ENCODE assay signal across 8 mouse cellular contexts in genomic region chr11:97798782-97799145, GRCm38 (mm10). TPM values are rescaled to one million over a fixed set of nuclear protein-coding genes. Genes with fewer than 3 reads are reported as not detected.
DNase-seq lines count a peak whose midpoint lies in the region; ATAC-seq and TF ChIP-seq lines count a peak whose summit lies in the region.

Gene Lasp1 (plus strand): TSS chr11:97799000.

- ATAC-seq in cerebellum, adult (ENCODE audit: insufficient number of reproducible peaks, low FRiP score, low TSS enrichment): peak; percentile 38; the same call in 1 of the 2 replicates
- peak; percentile 68 for ATAC-seq in forebrain, embryonic 14.5 days
- peak; percentile 85 for ATAC-seq in neural tube, embryonic 15.5 days (ENCODE audit: low FRiP score)

- H3K4me3 ChIP-seq in ES-Bruce4 (ENCODE audit: low read depth, low read length): peak within 1 kb of the TSS; percentile 95
- peak within 1 kb of the TSS; percentile 98 for H3K4me3 ChIP-seq in forebrain, embryonic 14.5 days (ENCODE audit: low read depth, low read length)
- H3K4me3 ChIP-seq in layer of hippocampus, adult 2 months: peak within 1 kb of the TSS; percentile 74
- H3K4me3 ChIP-seq in lung, adult 2 months (replicated peaks; ENCODE audit: extremely low read depth, low read depth, low read length): peak within 1 kb of the TSS; percentile 99
- peak within 1 kb of the TSS; percentile 96 for H3K4me3 ChIP-seq in neural tube, embryonic 15.5 days (replicated peaks)
- H3K4me3 ChIP-seq in thymus, adult 2 months (ENCODE audit: control insufficient read depth, insufficient read depth, low read length): peak within 1 kb of the TSS; percentile 97

- peak within 1 kb of the TSS; percentile 88 for H3K4me2 ChIP-seq in forebrain, embryonic 14.5 days (ENCODE audit: low read length)
- H3K4me2 ChIP-seq in neural tube, embryonic 15.5 days: peak within 1 kb of the TSS; percentile 63

- under 1% methylated on average over 11 of the region's 11 CpGs for WGBS in forebrain, embryonic 14.5 days
- 2% methylated on average over 11 of the region's 11 CpGs for WGBS in lung, adult 2 months
- under 1% methylated on average over 11 of the region's 11 CpGs for WGBS in neural tube, embryonic 15.5 days
- under 1% methylated on average over 11 of the region's 11 CpGs for WGBS in thymus, adult 2 months

- no peaks in the 10 kb centered on the region for H3K27me3 ChIP-seq in ES-Bruce4 (ENCODE audit: control insufficient read depth, insufficient read depth, low read length, poor library complexity, severe bottlenecking)
- H3K27me3 ChIP-seq in forebrain, embryonic 14.5 days (replicated peaks; ENCODE audit: control insufficient read depth, insufficient read depth, low read length): no peaks in the 10 kb centered on the region
- no peaks in the 10 kb centered on the region for H3K27me3 ChIP-seq in neural tube, embryonic 15.5 days (replicated peaks)
- H3K27me3 ChIP-seq in thymus, adult 2 months (ENCODE audit: control insufficient read depth, insufficient read depth, low read length): no peaks in the 10 kb centered on the region

- H3K36me3 ChIP-seq in ES-Bruce4 (ENCODE audit: control insufficient read depth, insufficient read depth, low read length, poor library complexity, severe bottlenecking): no peaks in the 10 kb centered on the region
- H3K36me3 ChIP-seq in forebrain, embryonic 14.5 days (ENCODE audit: control insufficient read depth, insufficient read depth, low read length): no peaks in the 10 kb centered on the region
- H3K36me3 ChIP-seq in neural tube, embryonic 15.5 days: no peaks in the 10 kb centered on the region
- H3K36me3 ChIP-seq in thymus, adult 2 months (ENCODE audit: control insufficient read depth, insufficient read depth, low read length): no peaks in the 10 kb centered on the region

- H3K4me1 ChIP-seq in ES-Bruce4 (ENCODE audit: control insufficient read depth, insufficient read depth, low read length): peaks cover 1% of the 10 kb centered on the region
- H3K4me1 ChIP-seq in forebrain, embryonic 14.5 days (ENCODE audit: control insufficient read depth, insufficient read depth, low read length): peaks cover 18% of the 10 kb centered on the region
- H3K4me1 ChIP-seq in lung, adult 2 months (ENCODE audit: control insufficient read depth, insufficient read depth, low read length): peaks cover 11% of the 10 kb centered on the region
- H3K4me1 ChIP-seq in neural tube, embryonic 15.5 days: peaks cover 40% of the 10 kb centered on the region
- peaks cover 14% of the 10 kb centered on the region for H3K4me1 ChIP-seq in thymus, adult 2 months (replicated peaks; ENCODE audit: control insufficient read depth, insufficient read depth, low read length)

- peak; percentile 88 for DNase-seq in forebrain, embryonic 14.5 days (ENCODE audit: low spot score)
- no peak for DNase-seq in heart, postnatal 25 days (ENCODE audit: low spot score)
- peak; percentile 89 to 94 for DNase-seq in layer of hippocampus, adult 2 months (ENCODE audit: low spot score in 2 of 2)
- peak; percentile 88 for DNase-seq in lung, adult 2 months
- peak; percentile 87 for DNase-seq in thymus, adult 2 months

- H3K27ac ChIP-seq in ES-Bruce4 (ENCODE audit: insufficient read depth, low read length): peak within 1 kb of the TSS; percentile 84
- H3K27ac ChIP-seq in forebrain, embryonic 14.5 days (ENCODE audit: low read depth, low read length): peak within 1 kb of the TSS; percentile 95
- peak within 1 kb of the TSS; percentile 99 for H3K27ac ChIP-seq in layer of hippocampus, adult 2 months
- peak within 1 kb of the TSS; percentile 98 for H3K27ac ChIP-seq in neural tube, embryonic 15.5 days (replicated peaks)
- peak within 1 kb of the TSS; percentile 95 for H3K27ac ChIP-seq in thymus, adult 2 months (ENCODE audit: control insufficient read depth, insufficient read depth, low read length)

- peak within 1 kb of the TSS; percentile 85 for H3K9ac ChIP-seq in ES-Bruce4 (ENCODE audit: low read depth, poor library complexity, severe bottlenecking)
- peak within 1 kb of the TSS; percentile 96 for H3K9ac ChIP-seq in forebrain, embryonic 14.5 days (ENCODE audit: low read length)
- peak within 1 kb of the TSS; percentile 96 for H3K9ac ChIP-seq in neural tube, embryonic 15.5 days (replicated peaks)

- TF ChIP-seq POLR2A in ES-Bruce4 (IDR thresholded peaks at IDR 0.05; ENCODE audit: insufficient read depth, low read length): no peak
- no peak for TF ChIP-seq POLR2A in lung, adult 2 months (IDR thresholded peaks at IDR 0.05; ENCODE audit: borderline replicate concordance, extremely low read depth, low read depth, low read length)
- no peak for TF ChIP-seq POLR2A in thymus, adult 2 months (IDR thresholded peaks at IDR 0.05; ENCODE audit: control insufficient read depth, extremely low read depth, insufficient read depth, low read length, poor library complexity)

- intact Hi-C loops in heart, postnatal 25 days (cut with DNase I): no loop called here

- TF ChIP-seq CTCF in ES-Bruce4 (IDR thresholded peaks at IDR 0.05; ENCODE audit: low read depth, low read length): no peak
- no peak for TF ChIP-seq CTCF in layer of hippocampus, adult 2 months (conservative IDR thresholded peaks at IDR 0.05)
- TF ChIP-seq CTCF in lung, adult 2 months (IDR thresholded peaks at IDR 0.05; ENCODE audit: insufficient read depth, low read length): no peak
- TF ChIP-seq CTCF in thymus, adult 2 months (IDR thresholded peaks at IDR 0.05; ENCODE audit: borderline replicate concordance, control insufficient read depth, extremely low read depth, insufficient read depth, low read length, poor library complexity): no peak

- TF ChIP-seq EP300 in ES-Bruce4 (IDR thresholded peaks at IDR 0.05; ENCODE audit: insufficient read depth, low read depth, low read length): no peak

- no peaks in the 10 kb centered on the region for H3K9me3 ChIP-seq in ES-Bruce4 (replicated peaks; ENCODE audit: control insufficient read depth, insufficient read depth, low read length, poor library complexity, severe bottlenecking)
- no peaks in the 10 kb centered on the region for H3K9me3 ChIP-seq in forebrain, embryonic 14.5 days (replicated peaks; ENCODE audit: control insufficient read depth, low read length)
- no peaks in the 10 kb centered on the region for H3K9me3 ChIP-seq in neural tube, embryonic 15.5 days (replicated peaks)

RNA-seq across cellular contexts. Expression of gene Lasp1, which starts in this region (rescaled TPM):
- polyA plus RNA-seq in ES-Bruce4 (2011; ENCODE audit: insufficient read depth, insufficient read length, low read depth, missing spikeins): 228 and 231 TPM in 2 replicates
- 77.6 and 94.6 TPM in 2 replicates for polyA plus RNA-seq in forebrain, embryonic 14.5 days (2014; fragmentation: Nextera tagmentation; extraction: Ambion mirVana)
- total RNA-seq in heart, postnatal 25 days (2021): 10 to 100 TPM; 41.3 to 46.2 TPM
- total RNA-seq in layer of hippocampus, adult 2 months (2021): 10 to 100 TPM; 88.1 to 91.4 TPM
- 120 and 137 TPM in 2 replicates for polyA plus RNA-seq in lung, adult 2 months (2012; rRNA removed)
- polyA plus RNA-seq in neural tube, embryonic 15.5 days (2015; fragmentation: Nextera tagmentation; extraction: Ambion mirVana): 136 and 143 TPM in 2 replicates
- 167 and 178 TPM in 2 replicates for polyA plus RNA-seq in thymus, adult 2 months (2012; rRNA removed)
